Mouse (Mus musculus): ENCODE data around the gene Rasal3.

GRCm38 (mm10) chr17:32402779-32403157 lies 615 bp downstream of the Rasal3 start:
- TF ChIP-seq CTCF (IDR thresholded peaks at IDR 0.05; ENCODE audit: low read depth, low read length) (no peak), POLR2A (IDR thresholded peaks at IDR 0.05; ENCODE audit: borderline replicate concordance, low read depth, low read length) (no peak)
